Mouse (Mus musculus): Measurements from ENCODE around the gene Etfa. TPM values are rescaled to one million over a fixed set of nuclear protein-coding genes. Genes with fewer than 3 reads are reported as not detected.
A peak's percentile ranks its signal among the peaks of the same experiment; 100 is the strongest.

Etfa gene
- polyA plus RNA-seq, 1 experiment from 2014 or later = 216 TPM

GRCm38 (mm10) chr9:55543703-55544401, 31.8 kb upstream of the Etfa start:
- H3K9ac ChIP-seq (ENCODE audit: low read length) = no peak overlapping the region
- peak overlapping the region; percentile 29; the same call in 1 of the 2 replicates for H3K4me3 ChIP-seq (ENCODE audit: low read length)
- peaks cover 36% of the 10 kb centered on the region for H3K4me1 ChIP-seq (replicated peaks; ENCODE audit: control insufficient read depth, insufficient read depth, low read length)
- peak overlapping the region; percentile 42 for H3K4me2 ChIP-seq (ENCODE audit: low read depth, low read length)
- no peak overlapping the region for H3K27ac ChIP-seq (ENCODE audit: low read length)
- WGBS = 4% methylated on average over 46 of the region's 46 CpGs
- ATAC-seq (ENCODE audit: low read depth) = 0 out of 2 replicates have a peak, but pooled peaks have one; percentile 26
- H3K36me3 ChIP-seq (ENCODE audit: control insufficient read depth, insufficient read depth, low read length) = no peaks in the 10 kb centered on the region
- peaks cover 6% of the 10 kb centered on the region for H3K9me3 ChIP-seq (ENCODE audit: control insufficient read depth, low read length)
- peaks cover 85% of the 10 kb centered on the region for H3K27me3 ChIP-seq (ENCODE audit: control insufficient read depth, insufficient read depth, low read depth, low read length)

GRCm38 (mm10) chr9:55543336-55543702, 31.3 kb upstream of the Etfa start:
- peaks cover 36% of the 10 kb centered on the region for H3K4me1 ChIP-seq (replicated peaks; ENCODE audit: control insufficient read depth, insufficient read depth, low read length)
- 28% methylated on average over 8 of the region's 8 CpGs for WGBS
- H3K9ac ChIP-seq (ENCODE audit: low read length) = no peak overlapping the region
- no peak overlapping the region for H3K27ac ChIP-seq (ENCODE audit: low read length)
- no peak overlapping the region for H3K4me2 ChIP-seq (ENCODE audit: low read depth, low read length)
- H3K9me3 ChIP-seq (ENCODE audit: control insufficient read depth, low read length) = peaks cover 6% of the 10 kb centered on the region
- H3K4me3 ChIP-seq (ENCODE audit: low read length) = no peak overlapping the region
- H3K27me3 ChIP-seq (ENCODE audit: control insufficient read depth, insufficient read depth, low read depth, low read length) = peaks cover 86% of the 10 kb centered on the region
- no peak for ATAC-seq (ENCODE audit: low read depth)
- H3K36me3 ChIP-seq (ENCODE audit: control insufficient read depth, insufficient read depth, low read length) = no peaks in the 10 kb centered on the region

GRCm38 (mm10) chr9:55542366-55543325, 30.6 kb upstream of the Etfa start:
- no peak overlapping the region for H3K27ac ChIP-seq (ENCODE audit: low read length)
- H3K9me3 ChIP-seq (ENCODE audit: control insufficient read depth, low read length) = peaks cover 6% of the 10 kb centered on the region
- peak overlapping the region; percentile 54 for H3K4me3 ChIP-seq (ENCODE audit: low read length)
- H3K9ac ChIP-seq (ENCODE audit: low read length) = no peak overlapping the region
- 4% methylated on average over 59 of the region's 59 CpGs for WGBS
- no peaks in the 10 kb centered on the region for H3K36me3 ChIP-seq (ENCODE audit: control insufficient read depth, insufficient read depth, low read length)
- peak overlapping the region; percentile 86 for H3K4me2 ChIP-seq (ENCODE audit: low read depth, low read length)
- H3K27me3 ChIP-seq (ENCODE audit: control insufficient read depth, insufficient read depth, low read depth, low read length) = peaks cover 86% of the 10 kb centered on the region
- ATAC-seq (ENCODE audit: low read depth) = 0 out of 2 replicates have a peak, but pooled peaks have one; percentile 7
- peaks cover 36% of the 10 kb centered on the region for H3K4me1 ChIP-seq (replicated peaks; ENCODE audit: control insufficient read depth, insufficient read depth, low read length)

- Histone ChIP-seq H3K27me3 (ENCODE audit: control insufficient read depth, insufficient read depth, low read depth, low read length) (peaks cover 87% of the 10 kb centered on the region), H3K36me3 (ENCODE audit: control insufficient read depth, insufficient read depth, low read length) (no peaks in the 10 kb centered on the region), H3K4me3 (ENCODE audit: low read length) (peak overlapping the region; percentile 54), H3K9ac (ENCODE audit: low read length) (no peak overlapping the region), H3K27ac (ENCODE audit: low read length) (no peak overlapping the region), H3K4me2 (ENCODE audit: low read depth, low read length) (peak overlapping the region; percentile 86), H3K9me3 (ENCODE audit: control insufficient read depth, low read length) (peaks cover 6% of the 10 kb centered on the region), H3K4me1 (replicated peaks; ENCODE audit: control insufficient read depth, insufficient read depth, low read length) (peaks cover 36% of the 10 kb centered on the region)
- ATAC-seq (ENCODE audit: low read depth) = no peak
- WGBS = under 1% methylated on average over 59 of the region's 59 CpGs
Measured at GRCm38 (mm10) chr9:55541681-55542365, 29.8 kb upstream of the Etfa start.

GRCm38 (mm10) chr9:55540888-55541287, 28.8 kb upstream of the Etfa start:
- H3K9ac ChIP-seq (ENCODE audit: low read length) = no peak overlapping the region
- WGBS = under 1% methylated on average over 28 of the region's 28 CpGs
- no peaks in the 10 kb centered on the region for H3K36me3 ChIP-seq (ENCODE audit: control insufficient read depth, insufficient read depth, low read length)
- H3K27me3 ChIP-seq (ENCODE audit: control insufficient read depth, insufficient read depth, low read depth, low read length) = peaks cover 80% of the 10 kb centered on the region
- H3K9me3 ChIP-seq (ENCODE audit: control insufficient read depth, low read length) = peaks cover 3% of the 10 kb centered on the region
- H3K4me3 ChIP-seq (ENCODE audit: low read length) = peak overlapping the region; percentile 54
- peak overlapping the region; percentile 86 for H3K4me2 ChIP-seq (ENCODE audit: low read depth, low read length)
- ATAC-seq (ENCODE audit: low read depth) = peak; percentile 68
- peaks cover 28% of the 10 kb centered on the region for H3K4me1 ChIP-seq (replicated peaks; ENCODE audit: control insufficient read depth, insufficient read depth, low read length)
- no peak overlapping the region for H3K27ac ChIP-seq (ENCODE audit: low read length)

GRCm38 (mm10) chr9:55540391-55540770, 28.3 kb upstream of the Etfa start:
- peak overlapping the region; percentile 54 for H3K4me3 ChIP-seq (ENCODE audit: low read length)
- no peak overlapping the region for H3K27ac ChIP-seq (ENCODE audit: low read length)
- peaks cover 75% of the 10 kb centered on the region for H3K27me3 ChIP-seq (ENCODE audit: control insufficient read depth, insufficient read depth, low read depth, low read length)
- peaks cover 24% of the 10 kb centered on the region for H3K4me1 ChIP-seq (replicated peaks; ENCODE audit: control insufficient read depth, insufficient read depth, low read length)
- H3K9me3 ChIP-seq (ENCODE audit: control insufficient read depth, low read length) = no peaks in the 10 kb centered on the region
- no peaks in the 10 kb centered on the region for H3K36me3 ChIP-seq (ENCODE audit: control insufficient read depth, insufficient read depth, low read length)
- ATAC-seq (ENCODE audit: low read depth) = no peak
- peak overlapping the region; percentile 86 for H3K4me2 ChIP-seq (ENCODE audit: low read depth, low read length)
- under 1% methylated on average over 12 of the region's 12 CpGs for WGBS
- no peak overlapping the region for H3K9ac ChIP-seq (ENCODE audit: low read length)

GRCm38 (mm10) chr9:55539661-55540390, 27.8 kb upstream of the Etfa start:
- H3K4me3 ChIP-seq (ENCODE audit: low read length) = peak overlapping the region; percentile 54; the same call in 1 of the 2 replicates
- H3K27me3 ChIP-seq (ENCODE audit: control insufficient read depth, insufficient read depth, low read depth, low read length) = peaks cover 70% of the 10 kb centered on the region

GRCm38 (mm10) chr9:55539006-55539405, 27.0 kb upstream of the Etfa start:
- Histone ChIP-seq H3K36me3 (ENCODE audit: control insufficient read depth, insufficient read depth, low read length) (no peaks in the 10 kb centered on the region), H3K9me3 (ENCODE audit: control insufficient read depth, low read length) (no peaks in the 10 kb centered on the region), H3K4me3 (ENCODE audit: low read length) (no peak overlapping the region), H3K27ac (ENCODE audit: low read length) (no peak overlapping the region), H3K4me2 (ENCODE audit: low read depth, low read length) (no peak overlapping the region), H3K4me1 (replicated peaks; ENCODE audit: control insufficient read depth, insufficient read depth, low read length) (peaks cover 17% of the 10 kb centered on the region), H3K9ac (ENCODE audit: low read length) (no peak overlapping the region), H3K27me3 (ENCODE audit: control insufficient read depth, insufficient read depth, low read depth, low read length) (peaks cover 63% of the 10 kb centered on the region)
- ATAC-seq (ENCODE audit: low read depth) = no peak
- WGBS = 13% methylated on average over 1 of the region's 1 CpGs

More at GRCm38 (mm10) chr9:55539661-55540390, 27.8 kb upstream of the Etfa start:
- H3K4me1 ChIP-seq (replicated peaks; ENCODE audit: control insufficient read depth, insufficient read depth, low read length) = peaks cover 18% of the 10 kb centered on the region
- ATAC-seq (ENCODE audit: low read depth) = no peak
- H3K4me2 ChIP-seq (ENCODE audit: low read depth, low read length) = no peak overlapping the region
- H3K9me3 ChIP-seq (ENCODE audit: control insufficient read depth, low read length) = no peaks in the 10 kb centered on the region
- no peaks in the 10 kb centered on the region for H3K36me3 ChIP-seq (ENCODE audit: control insufficient read depth, insufficient read depth, low read length)
- H3K27ac ChIP-seq (ENCODE audit: low read length) = no peak overlapping the region
- no peak overlapping the region for H3K9ac ChIP-seq (ENCODE audit: low read length)
- 3% methylated on average over 31 of the region's 31 CpGs for WGBS
